Mouse (Mus musculus): ENCODE data around the gene Serinc4.

GRCm38 (mm10) chr2:121460071-121460470, 3.5 kb upstream of the Serinc4 start:
- TF ChIP-seq CTCF (IDR thresholded peaks at IDR 0.05; ENCODE audit: control insufficient read depth, insufficient read depth, low read length) (no peak), POLR2A (IDR thresholded peaks at IDR 0.05; ENCODE audit: borderline replicate concordance, control insufficient read depth, low read depth, low read length) (no peak)
